Mouse (Mus musculus): ENCODE data around the gene Slc9b2. TPM values are rescaled to one million over a fixed set of nuclear protein-coding genes. Genes with fewer than 3 reads are reported as not detected.
A peak's percentile ranks its signal among the peaks of the same experiment; 100 is the strongest.

The Slc9b2 gene
- polyA plus RNA-seq, 1 experiment: 0.98 TPM

DNA sequence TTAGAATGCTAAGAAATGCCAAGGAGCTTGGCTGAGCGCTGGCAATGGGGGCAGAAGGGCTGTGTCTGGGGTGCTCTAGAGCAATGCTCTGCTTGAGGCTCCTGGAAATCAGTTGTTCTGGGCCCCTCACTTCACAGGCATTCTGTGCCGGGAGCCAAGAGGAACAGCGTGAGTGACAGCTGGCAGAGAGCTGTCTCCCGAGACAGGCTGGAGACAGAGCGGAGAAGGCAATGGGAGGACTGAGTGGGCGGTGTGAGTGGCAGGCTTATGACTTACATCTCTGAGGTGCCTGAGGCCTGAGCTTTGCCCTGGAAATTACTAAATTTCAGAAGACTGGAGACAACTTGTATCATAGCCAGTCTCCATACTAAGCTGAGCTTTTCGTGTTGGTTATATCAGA lies 13.8 kb upstream of the Slc9b2 start:
- WGBS: 36% methylated on average over 7 of the region's 7 CpGs
- TF ChIP-seq POLR2A (IDR thresholded peaks at IDR 0.05; ENCODE audit: borderline replicate concordance, insufficient read depth, low read length) (no peak), CTCF (IDR thresholded peaks at IDR 0.05; ENCODE audit: borderline replicate concordance, insufficient read depth, low read depth, low read length) (no peak)
- Histone ChIP-seq H3K4me1 (ENCODE audit: control insufficient read depth, insufficient read depth, low read length) (no peaks in the 10 kb centered on the region), H3K27ac (ENCODE audit: insufficient read depth, low read length) (no peak overlapping the region), H3K4me3 (replicated peaks; ENCODE audit: insufficient read depth, low read depth, low read length) (no peak overlapping the region), H3K27me3 (ENCODE audit: control insufficient read depth, insufficient read depth, low read length) (no peaks in the 10 kb centered on the region; the same call in 1 of the 2 replicates)
- DNase-seq: peak in 1 of 2 experiments; percentile 5

DNA sequence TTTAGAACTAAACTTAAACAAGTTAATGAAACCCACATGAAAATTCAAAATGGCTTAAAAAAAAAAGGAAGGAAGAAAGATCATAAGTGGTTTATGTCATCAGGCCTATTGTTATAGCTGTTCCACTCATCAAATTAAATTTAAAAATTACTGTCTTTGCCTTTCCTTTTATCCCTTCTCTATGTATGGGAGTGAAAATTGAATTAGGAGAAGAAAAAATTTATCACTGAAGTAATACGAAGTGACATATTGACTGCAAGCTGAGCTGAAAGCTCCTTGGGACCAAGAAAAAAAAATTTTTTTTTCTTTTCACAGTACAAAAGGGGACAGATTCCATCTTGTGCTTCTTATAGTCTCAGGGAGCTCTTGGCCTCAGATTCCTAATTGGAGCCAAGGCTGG lies 11.9 kb upstream of the Slc9b2 start:
- DNase-seq: no peak
- Histone ChIP-seq H3K27ac (ENCODE audit: insufficient read depth, low read length) (no peak overlapping the region), H3K27me3 (ENCODE audit: control insufficient read depth, insufficient read depth, low read length) (no peaks in the 10 kb centered on the region; the same call in 1 of the 2 replicates), H3K4me3 (replicated peaks; ENCODE audit: insufficient read depth, low read depth, low read length) (no peak overlapping the region), H3K4me1 (ENCODE audit: control insufficient read depth, insufficient read depth, low read length) (no peaks in the 10 kb centered on the region)
- 85% methylated on average over 1 of the region's 1 CpGs for WGBS
- no peak for TF ChIP-seq POLR2A (IDR thresholded peaks at IDR 0.05; ENCODE audit: borderline replicate concordance, insufficient read depth, low read length)
- TF ChIP-seq CTCF (IDR thresholded peaks at IDR 0.05; ENCODE audit: borderline replicate concordance, insufficient read depth, low read depth, low read length): no peak

DNA sequence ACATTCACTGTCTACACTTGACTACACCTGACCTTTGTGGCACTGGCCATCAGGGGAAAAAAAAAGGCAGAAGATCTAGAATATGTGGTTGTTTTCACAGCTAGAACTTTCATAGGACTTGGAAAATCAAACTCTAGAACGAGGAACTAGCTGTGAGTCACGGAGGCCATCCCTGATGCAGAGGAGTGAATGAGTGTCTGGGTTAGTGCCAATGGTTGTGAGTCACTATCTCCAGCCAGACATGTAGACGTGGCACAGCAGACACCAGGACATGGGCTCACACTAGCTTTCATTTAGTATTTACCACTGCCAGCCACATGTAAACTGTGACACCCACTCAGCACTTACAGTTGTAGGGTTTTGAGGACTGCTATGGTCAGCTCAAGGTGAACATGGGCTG lies 8.9 kb upstream of the Slc9b2 start:
- 67% methylated on average over 3 of the region's 3 CpGs for WGBS
- H3K27me3 ChIP-seq (ENCODE audit: control insufficient read depth, insufficient read depth, low read length): no peaks in the 10 kb centered on the region; the same call in 1 of the 2 replicates
- H3K4me1 ChIP-seq (ENCODE audit: control insufficient read depth, insufficient read depth, low read length): no peaks in the 10 kb centered on the region
- no peak overlapping the region for H3K4me3 ChIP-seq (replicated peaks; ENCODE audit: insufficient read depth, low read depth, low read length)
- no peak for TF ChIP-seq CTCF (IDR thresholded peaks at IDR 0.05; ENCODE audit: borderline replicate concordance, insufficient read depth, low read depth, low read length)
- TF ChIP-seq POLR2A (IDR thresholded peaks at IDR 0.05; ENCODE audit: borderline replicate concordance, insufficient read depth, low read length): no peak
- no peak overlapping the region for H3K27ac ChIP-seq (ENCODE audit: insufficient read depth, low read length)
- DNase-seq: no peak

- TF ChIP-seq POLR2A (IDR thresholded peaks at IDR 0.05; ENCODE audit: borderline replicate concordance, insufficient read depth, low read length): no peak
- no peak for TF ChIP-seq CTCF (IDR thresholded peaks at IDR 0.05; ENCODE audit: borderline replicate concordance, insufficient read depth, low read depth, low read length)
- 27% methylated on average over 6 of the region's 6 CpGs for WGBS
- H3K27ac ChIP-seq (ENCODE audit: insufficient read depth, low read length): no peak overlapping the region
- no peak overlapping the region for H3K4me3 ChIP-seq (replicated peaks; ENCODE audit: insufficient read depth, low read depth, low read length)
- H3K4me1 ChIP-seq (ENCODE audit: control insufficient read depth, insufficient read depth, low read length): no peaks in the 10 kb centered on the region
- DNase-seq: no peak
- H3K27me3 ChIP-seq (ENCODE audit: control insufficient read depth, insufficient read depth, low read length): no peaks in the 10 kb centered on the region; the same call in 1 of the 2 replicates
Measured at GRCm38 (mm10) chr3:135300081-135300480, 7.4 kb upstream of the Slc9b2 start.

DNA sequence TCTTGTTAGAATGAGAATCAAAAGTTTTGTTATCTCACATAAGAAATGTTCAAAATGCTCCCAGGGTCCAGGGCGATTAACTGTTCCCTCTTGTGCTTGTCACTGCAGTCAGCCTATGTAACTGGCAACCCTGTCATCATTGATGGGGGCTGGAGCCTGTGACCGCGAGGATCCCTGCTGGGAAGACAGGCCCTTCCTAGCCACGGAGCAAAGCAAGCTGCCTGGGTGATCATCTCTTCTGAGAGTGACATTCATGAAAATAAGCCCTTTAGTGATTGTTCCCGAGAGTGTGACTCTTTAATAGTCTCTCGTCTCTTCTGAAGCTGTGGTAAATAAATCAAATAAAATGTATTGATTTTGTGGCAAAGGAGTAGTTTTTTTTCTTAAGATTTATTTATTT lies 3.4 kb upstream of the Slc9b2 start:
- Histone ChIP-seq H3K4me1 (ENCODE audit: control insufficient read depth, insufficient read depth, low read length) (no peaks in the 10 kb centered on the region), H3K4me3 (replicated peaks; ENCODE audit: insufficient read depth, low read depth, low read length) (no peak overlapping the region), H3K27ac (ENCODE audit: insufficient read depth, low read length) (no peak overlapping the region), H3K27me3 (ENCODE audit: control insufficient read depth, insufficient read depth, low read length) (no peaks in the 10 kb centered on the region)
- 49% methylated on average over 6 of the region's 6 CpGs for WGBS
- no peak for TF ChIP-seq POLR2A (IDR thresholded peaks at IDR 0.05; ENCODE audit: borderline replicate concordance, insufficient read depth, low read length)
- TF ChIP-seq CTCF (IDR thresholded peaks at IDR 0.05; ENCODE audit: borderline replicate concordance, insufficient read depth, low read depth, low read length): no peak
- DNase-seq: no peak

DNA sequence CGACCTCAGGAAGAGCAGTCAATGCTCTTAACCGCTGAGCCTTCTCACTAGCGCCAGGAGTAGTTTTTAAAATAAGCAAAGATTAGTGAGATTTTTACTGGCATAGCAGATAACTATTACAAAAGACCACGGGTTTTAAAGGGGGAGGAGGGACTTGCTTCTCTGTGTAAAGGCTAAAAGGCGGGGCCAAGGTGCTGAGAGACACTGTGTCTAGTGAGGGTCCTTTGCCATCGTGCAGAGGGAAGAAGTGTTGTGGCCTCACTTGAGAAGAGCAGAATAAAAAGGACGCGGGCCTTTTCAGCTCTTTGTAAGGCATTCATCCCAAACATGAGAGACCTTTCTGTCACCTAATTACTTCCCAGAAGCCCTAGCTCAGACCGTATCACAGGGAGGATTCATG lies 2.9 kb upstream of the Slc9b2 start:
- TF ChIP-seq CTCF (IDR thresholded peaks at IDR 0.05; ENCODE audit: borderline replicate concordance, insufficient read depth, low read depth, low read length) (no peak), POLR2A (IDR thresholded peaks at IDR 0.05; ENCODE audit: borderline replicate concordance, insufficient read depth, low read length) (no peak)
- H3K27ac ChIP-seq (ENCODE audit: insufficient read depth, low read length): no peak overlapping the region
- no peaks in the 10 kb centered on the region for H3K4me1 ChIP-seq (ENCODE audit: control insufficient read depth, insufficient read depth, low read length)
- H3K4me3 ChIP-seq (replicated peaks; ENCODE audit: insufficient read depth, low read depth, low read length): no peak overlapping the region
- no peak for DNase-seq
- 54% methylated on average over 9 of the region's 9 CpGs for WGBS
- H3K27me3 ChIP-seq (ENCODE audit: control insufficient read depth, insufficient read depth, low read length): no peaks in the 10 kb centered on the region

GRCm38 (mm10) chr3:135312916-135313491 lies 5.5 kb downstream of the Slc9b2 start:
- H3K4me3 ChIP-seq (replicated peaks; ENCODE audit: insufficient read depth, low read depth, low read length): no peak overlapping the region
- H3K4me1 ChIP-seq (ENCODE audit: control insufficient read depth, insufficient read depth, low read length): no peaks in the 10 kb centered on the region
- TF ChIP-seq CTCF (IDR thresholded peaks at IDR 0.05; ENCODE audit: borderline replicate concordance, insufficient read depth, low read depth, low read length): no peak
- TF ChIP-seq POLR2A (IDR thresholded peaks at IDR 0.05; ENCODE audit: borderline replicate concordance, insufficient read depth, low read length): no peak
- no peak overlapping the region for H3K27ac ChIP-seq (ENCODE audit: insufficient read depth, low read length)
- no peak for DNase-seq
- WGBS: 21% methylated on average over 2 of the region's 2 CpGs
- no peaks in the 10 kb centered on the region for H3K27me3 ChIP-seq (ENCODE audit: control insufficient read depth, insufficient read depth, low read length)

DNA sequence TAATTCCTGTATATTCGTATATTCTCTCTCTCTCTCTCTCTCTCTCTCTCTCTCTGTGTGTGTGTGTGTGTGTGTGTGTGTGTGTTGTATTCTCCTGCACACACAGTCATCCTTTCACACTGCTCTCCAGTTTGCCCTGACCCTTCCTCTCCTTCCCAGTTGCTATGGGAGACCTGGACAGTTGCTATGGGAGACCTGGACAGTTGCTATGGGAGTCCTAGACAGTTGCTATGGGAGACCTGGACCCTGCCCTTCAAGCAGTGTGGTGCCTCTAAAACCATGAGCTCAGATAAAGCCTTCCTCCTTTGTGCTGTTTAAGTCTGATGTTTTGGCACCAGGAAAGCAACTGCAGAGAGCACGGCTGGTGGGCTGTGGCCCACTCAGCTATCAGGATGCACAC lies 6.2 kb downstream of the Slc9b2 start:
- no peak overlapping the region for H3K4me3 ChIP-seq (replicated peaks; ENCODE audit: insufficient read depth, low read depth, low read length)
- no peaks in the 10 kb centered on the region for H3K27me3 ChIP-seq (ENCODE audit: control insufficient read depth, insufficient read depth, low read length)
- H3K27ac ChIP-seq (ENCODE audit: insufficient read depth, low read length): no peak overlapping the region
- TF ChIP-seq POLR2A (IDR thresholded peaks at IDR 0.05; ENCODE audit: borderline replicate concordance, insufficient read depth, low read length): no peak
- no peak for TF ChIP-seq CTCF (IDR thresholded peaks at IDR 0.05; ENCODE audit: borderline replicate concordance, insufficient read depth, low read depth, low read length)
- H3K4me1 ChIP-seq (ENCODE audit: control insufficient read depth, insufficient read depth, low read length): no peaks in the 10 kb centered on the region
- WGBS: 40% methylated on average over 2 of the region's 2 CpGs
- no peak for DNase-seq

Data from cerebellum, adult 2 months (tissue).